10 mouse cellular contexts compared by ENCODE assay signal in genomic region chr1:166102920-166103608, GRCm38 (mm10). TPM values are rescaled to one million over a fixed set of nuclear protein-coding genes. Genes with fewer than 3 reads are reported as not detected.
DNase-seq lines count a peak whose midpoint lies in the region; ATAC-seq and TF ChIP-seq lines count a peak whose summit lies in the region.
"Had no signal": no experiment of that assay in that cellular context is flagged by ENCODE, and none has a peak within 500 bp of the region (broad histone marks: within the 10 kb centered on the region; RNA-seq: fewer than 3 reads in every experiment).

No protein-coding gene starts in this region.

- H3K36me3 ChIP-seq in kidney, adult 2 months (ENCODE audit: control insufficient read depth, insufficient read depth, low read length) = no peaks in the 10 kb centered on the region
- peaks cover 100% of the 10 kb centered on the region for H3K36me3 ChIP-seq in E14TG2a.4 (ENCODE audit: insufficient read depth, low read length)
- no peaks in the 10 kb centered on the region for H3K36me3 ChIP-seq in stomach, embryonic 16.5 days (ENCODE audit: control insufficient read depth, insufficient read depth, low read length)
- H3K36me3 ChIP-seq: embryonic facial prominence, embryonic 12.5 days; lung, embryonic 15.5 days had no signal

- no peak for TF ChIP-seq POLR2A in kidney, adult 2 months (IDR thresholded peaks at IDR 0.05; ENCODE audit: low read depth, low read length)
- TF ChIP-seq POLR2A in lung, adult 2 months (IDR thresholded peaks at IDR 0.05; ENCODE audit: borderline replicate concordance, extremely low read depth, low read depth, low read length) = no peak

- 0 out of 2 replicates have a peak overlapping the region, but pooled peaks have one; percentile 12 for H3K9ac ChIP-seq in stomach, embryonic 16.5 days (ENCODE audit: low read length)
- H3K9ac ChIP-seq: embryonic facial prominence, embryonic 12.5 days; lung, embryonic 15.5 days had no signal

- no peaks in the 10 kb centered on the region for H3K27me3 ChIP-seq in kidney, adult 2 months (replicated peaks; ENCODE audit: control insufficient read depth, insufficient read depth, low read length)
- H3K27me3 ChIP-seq in E14TG2a.4 (ENCODE audit: insufficient read depth, low read length) = no peaks in the 10 kb centered on the region
- no peaks in the 10 kb centered on the region for H3K27me3 ChIP-seq in stomach, embryonic 16.5 days (ENCODE audit: control insufficient read depth, insufficient read depth, low read length)
- H3K27me3 ChIP-seq: embryonic facial prominence, embryonic 12.5 days; lung, embryonic 15.5 days had no signal

- 67% methylated on average over 11 of the region's 11 CpGs for WGBS in kidney, adult 2 months
- WGBS in lung, adult 2 months = 67% methylated on average over 11 of the region's 11 CpGs
- WGBS in stomach, embryonic 16.5 days = 51% methylated on average over 11 of the region's 11 CpGs

- no peaks in the 10 kb centered on the region for H3K4me1 ChIP-seq in kidney, adult 2 months (ENCODE audit: control insufficient read depth, insufficient read depth, low read length)
- H3K4me1 ChIP-seq in E14TG2a.4 (replicated peaks; ENCODE audit: low read depth, low read length) = peaks cover 12% of the 10 kb centered on the region
- H3K4me1 ChIP-seq in lung, adult 2 months (ENCODE audit: control insufficient read depth, insufficient read depth, low read length) = no peaks in the 10 kb centered on the region
- H3K4me1 ChIP-seq in stomach, embryonic 16.5 days (ENCODE audit: control insufficient read depth, insufficient read depth, low read length) = no peaks in the 10 kb centered on the region; the same call in 1 of the 2 replicates
- H3K4me1 ChIP-seq: embryonic facial prominence, embryonic 12.5 days; lung, embryonic 15.5 days had no signal

- H3K27ac ChIP-seq in kidney, adult 2 months (ENCODE audit: insufficient read depth, low read depth, low read length) = no peak overlapping the region
- H3K27ac ChIP-seq in stomach, embryonic 16.5 days (ENCODE audit: low read length) = no peak overlapping the region
- H3K27ac ChIP-seq: embryonic facial prominence, embryonic 12.5 days; lung, embryonic 15.5 days had no signal

- peaks cover 75% of the 10 kb centered on the region for H3K9me3 ChIP-seq in E14TG2a.4 (ENCODE audit: low read length)
- no peaks in the 10 kb centered on the region for H3K9me3 ChIP-seq in stomach, embryonic 16.5 days (replicated peaks; ENCODE audit: control insufficient read depth, low read length)
- H3K9me3 ChIP-seq: embryonic facial prominence, embryonic 12.5 days; lung, embryonic 15.5 days had no signal

- no peak overlapping the region for H3K4me3 ChIP-seq in kidney, adult 2 months (ENCODE audit: insufficient read depth, low read depth, low read length)
- H3K4me3 ChIP-seq in E14TG2a.4 (replicated peaks; ENCODE audit: low read length) = no peak overlapping the region
- H3K4me3 ChIP-seq in lung, adult 2 months (replicated peaks; ENCODE audit: extremely low read depth, low read depth, low read length) = no peak overlapping the region
- H3K4me3 ChIP-seq in stomach, embryonic 16.5 days (replicated peaks; ENCODE audit: low read length) = no peak overlapping the region
- H3K4me3 ChIP-seq: embryonic facial prominence, embryonic 12.5 days; lung, embryonic 15.5 days had no signal

- peak; percentile 3 for DNase-seq in kidney, adult 2 months
- DNase-seq in kidney, postnatal 14 days = no peak
- DNase-seq in c-Kit-positive CD71-positive TER-119-positive erythroid progenitor cells, embryonic 14.5 days (ENCODE audit: low spot score) = peak; percentile 17
- DNase-seq in lung, adult 2 months = no peak
- no peak for DNase-seq in cerebellum, adult 9-10 months
- no peak for DNase-seq in left cerebral cortex, adult 8-10 months (ENCODE audit: low spot score in 2 of 2)

- TF ChIP-seq CTCF in kidney, adult 2 months (conservative IDR thresholded peaks at IDR 0.05; ENCODE audit: insufficient read depth, insufficient read length, low read depth, low read length) = peak; percentile 40
- TF ChIP-seq CTCF in E14TG2a.4 (conservative IDR thresholded peaks at IDR 0.05; ENCODE audit: low read length) = peak; percentile 93
- TF ChIP-seq CTCF in lung, adult 2 months (IDR thresholded peaks at IDR 0.05; ENCODE audit: insufficient read depth, low read length) = peak; percentile 52

- no peak overlapping the region for H3K4me2 ChIP-seq in stomach, embryonic 16.5 days (ENCODE audit: low read depth, low read length)
- H3K4me2 ChIP-seq: embryonic facial prominence, embryonic 12.5 days; lung, embryonic 15.5 days had no signal

- ATAC-seq in stomach, embryonic 16.5 days (ENCODE audit: insufficient read depth, low FRiP score) = no peak

RNA-seq across cellular contexts. Expression of gene Dusp27, which starts 24.7 kb away (rescaled TPM):
- polyA plus RNA-seq in kidney, adult 2 months (2012; rRNA removed) = 0.30 TPM in 1 of 2 replicates, not detected in the other
- 0.19 and 0.69 TPM in 2 replicates for polyA plus RNA-seq in lung, adult 2 months (2012; rRNA removed)
- polyA plus RNA-seq in stomach, embryonic 16.5 days (2015; fragmentation: Nextera tagmentation; extraction: Ambion mirVana) = 2.5 and 6.1 TPM in 2 replicates
- total RNA-seq in left cerebral cortex, adult 8-10 months (2022) = under 1 TPM; 0.26 to 0.38 (median 0.35) TPM

RNA-seq across cellular contexts. Expression of gene Gpa33, which starts 27.0 kb away (rescaled TPM):
- polyA plus RNA-seq in kidney, adult 2 months (2012; rRNA removed) = 0.09 and 0.49 TPM in 2 replicates
- polyA plus RNA-seq in lung, adult 2 months (2012; rRNA removed) = 0.04 and 2.6 TPM in 2 replicates
- 11.9 and 14.2 TPM in 2 replicates for polyA plus RNA-seq in stomach, embryonic 16.5 days (2015; fragmentation: Nextera tagmentation; extraction: Ambion mirVana)
- total RNA-seq in left cerebral cortex, adult 8-10 months (2022) = not detected
- polyA plus RNA-seq: lung, embryonic 15.5 days had no signal

Comparison
In these comparisons a context has a peak if more than half of its experiments do, and no peak if none do; other contexts are left out.
1. DNase-seq: peak in kidney, adult 2 months (single experiment) and c-Kit-positive CD71-positive TER-119-positive erythroid progenitor cells, embryonic 14.5 days (single experiment); none in kidney, postnatal 14 days (single experiment), lung, adult 2 months (single experiment), cerebellum, adult 9-10 months (single experiment) and left cerebral cortex, adult 8-10 months (0 of 2).
2. CTCF ChIP-seq: peak in every context shown above with its lines; median percentile 93 in E14TG2a.4; 52 in lung, adult 2 months; 40 in kidney, adult 2 months.